Mouse (Mus musculus) midbrain, postnatal 0 days (tissue): ENCODE results near the gene Olfr1371. TPM values are rescaled to one million over a fixed set of nuclear protein-coding genes. Genes with fewer than 3 reads are reported as not detected.
A peak's percentile ranks its signal among the peaks of the same experiment; 100 is the strongest.
"Not testable (repeated sequence)": the region's sequence is repeated elsewhere in the genome, so short reads cannot be mapped to it uniquely, and the experiment has no call there.

Experiments
- ATAC-seq: fragments of 200-750 bp; cut with Nextera tagmentation; 2 replicates; pipeline ENCODE4 v1.8.0; 2017; ENCODE audit warnings: moderate number of reproducible peaks, mild to moderate bottlenecking, moderate TSS enrichment, moderate library complexity; ENCODE audit not compliant: low FRiP score
- DNase-seq: peaks from one replicate; pipeline ENCODE4 v3.0.0-alpha.2; 2015; ENCODE audit warnings: low spot score
- H3K27ac ChIP-seq: fragments of 300-500 bp; sonication (generic); 2 replicates; pipeline ENCODE4 v1.5.1; 2014; ENCODE audit warnings: low read depth, mild to moderate bottlenecking, low read length, mixed read lengths
- H3K27me3 ChIP-seq: fragments of 300-500 bp; sonication (generic); 2 replicates; pipeline ENCODE4 v1.6.1; 2014; ENCODE audit warnings: low read length, control low read depth, mixed read lengths; ENCODE audit not compliant: insufficient read depth
- H3K36me3 ChIP-seq: fragments of 300-500 bp; sonication (generic); 2 replicates; pipeline ENCODE4 v1.6.1; 2014; ENCODE audit warnings: low read length, control low read depth, mixed read lengths; ENCODE audit not compliant: insufficient read depth
- H3K4me1 ChIP-seq: fragments of 300-500 bp; sonication (generic); 2 replicates; pipeline ENCODE4 v1.6.1; 2014; ENCODE audit warnings: mild to moderate bottlenecking, control low read depth, antibody characterized with exemption, low read length, mixed read lengths; ENCODE audit not compliant: insufficient read depth
- H3K4me2 ChIP-seq: fragments of 300-500 bp; sonication (generic); 2 replicates; pipeline ENCODE4 v1.6.1; 2014; ENCODE audit warnings: low read depth, mild to moderate bottlenecking, low read length, mixed read lengths; ENCODE audit not compliant: poor library complexity, severe bottlenecking
- H3K4me3 ChIP-seq: fragments of 300-500 bp; sonication (generic); 2 replicates; pipeline ENCODE4 v1.5.1; 2014; ENCODE audit warnings: low read depth, mild to moderate bottlenecking, low read length, moderate library complexity
- H3K9ac ChIP-seq: fragments of 300-500 bp; sonication (generic); replicated peaks from 2 replicates; pipeline ENCODE4 v1.6.1; 2014; ENCODE audit warnings: mild to moderate bottlenecking, low read length, moderate library complexity, mixed read lengths; ENCODE audit not compliant: poor library complexity, severe bottlenecking
- H3K9me3 ChIP-seq: fragments of 300-500 bp; sonication (generic); 2 replicates; pipeline ENCODE4 v1.6.1; 2016; ENCODE audit warnings: low read length, control low read depth
- CTCF ChIP-seq: IDR thresholded peaks from 2 replicates; pipeline ENCODE4 v1.5.1; 2016; ENCODE audit warnings: antibody characterized with exemption, mild to moderate bottlenecking
- WGBS: fragments of 180-500 bp; shearing (Covaris S2); extraction: QIAGEN DNeasy Blood & Tissue Kit; methylation state at CpG from one replicate; pipeline ENCODE4 v1.1.7; 2014; 5-methylcytosine and 5-hydroxymethylcytosine counted together
- polyA plus RNA-seq: library from polyadenylated mRNA; unstranded; fragments of >200 nt; fragmentation: Nextera tagmentation; extraction: Ambion mirVana; gene quantifications from 2 replicates; pipeline ENCODE4 v1.2.1, GENCODE M21; 2015
- total RNA-seq: library from RNA; depleted of rRNA; stranded (reverse); fragments of >200 nt; gene quantifications from 2 replicates; pipeline ENCODE4 v1.2.3, GENCODE M21; 2014

The Olfr1371 gene
- total and polyA plus RNA-seq, 2 experiments from 2014 or later, result not detected

GRCm38 (mm10) chr11:52222891-52223290 is 9.1 kb upstream of the Olfr1371 start:
- no peaks in the 10 kb centered on the region for H3K4me1 ChIP-seq
- H3K9ac ChIP-seq, result no peak overlapping the region
- no peak overlapping the region for H3K4me3 ChIP-seq
- 74% methylated on average over 6 of the region's 6 CpGs for WGBS
- H3K36me3 ChIP-seq, result no peaks in the 10 kb centered on the region
- no peaks in the 10 kb centered on the region for H3K9me3 ChIP-seq
- no peak overlapping the region for H3K27ac ChIP-seq
- TF ChIP-seq CTCF, result peak; percentile 38
- ATAC-seq, result no peak
- H3K27me3 ChIP-seq, result 0 out of 2 replicates have a peak, but pooled peaks cover 3% of the 10 kb centered on the region
- no peak overlapping the region for H3K4me2 ChIP-seq
- DNase-seq, result no peak

GRCm38 (mm10) chr11:52221921-52222320 is 8.1 kb upstream of the Olfr1371 start:
- not testable (repeated sequence) for DNase-seq, H3K9ac ChIP-seq, ATAC-seq, H3K4me2 ChIP-seq, H3K27me3 ChIP-seq, H3K4me1 ChIP-seq, H3K9me3 ChIP-seq, H3K36me3 ChIP-seq, H3K27ac ChIP-seq, H3K4me3 ChIP-seq
- 88% methylated on average over 6 of the region's 6 CpGs for WGBS

GRCm38 (mm10) chr11:52220282-52220681 is 6.5 kb upstream of the Olfr1371 start:
- no peaks in the 10 kb centered on the region for H3K4me1 ChIP-seq
- no peaks in the 10 kb centered on the region for H3K9me3 ChIP-seq
- no peaks in the 10 kb centered on the region for H3K36me3 ChIP-seq
- no peak overlapping the region for H3K27ac ChIP-seq
- 0 out of 2 replicates have a peak, but pooled peaks cover 3% of the 10 kb centered on the region for H3K27me3 ChIP-seq
- DNase-seq (peak; percentile 78), ATAC-seq (peak; percentile 68; the same call in 1 of the 2 replicates)
- no peak overlapping the region for H3K9ac ChIP-seq
- H3K4me3 ChIP-seq, result no peak overlapping the region
- TF ChIP-seq CTCF, result peak; percentile 84
- H3K4me2 ChIP-seq, result no peak overlapping the region
- WGBS, result 6% methylated on average over 4 of the region's 4 CpGs

GRCm38 (mm10) chr11:52196496-52197023 is 17.2 kb downstream of the Olfr1371 start:
- not testable (repeated sequence) for H3K36me3 ChIP-seq, H3K4me2 ChIP-seq, H3K4me1 ChIP-seq, H3K27ac ChIP-seq, H3K9ac ChIP-seq, H3K4me3 ChIP-seq, H3K9me3 ChIP-seq, DNase-seq, ATAC-seq, H3K27me3 ChIP-seq
- 96% methylated on average over 8 of the region's 8 CpGs for WGBS

GRCm38 (mm10) chr11:52180651-52181050 is 33.1 kb downstream of the Olfr1371 start:
- WGBS, result 92% methylated on average over 4 of the region's 4 CpGs
- H3K27me3 ChIP-seq, result not testable (repeated sequence)

GRCm38 (mm10) chr11:52179897-52180296 is 33.9 kb downstream of the Olfr1371 start:
- not testable (repeated sequence) for H3K9ac ChIP-seq, ATAC-seq, DNase-seq, H3K4me1 ChIP-seq, H3K9me3 ChIP-seq, H3K27ac ChIP-seq, H3K4me3 ChIP-seq, H3K27me3 ChIP-seq, H3K4me2 ChIP-seq, H3K36me3 ChIP-seq
- TF ChIP-seq CTCF, result peak; percentile 8; the same call in 1 of the 2 replicates
- WGBS, result no CpG with 5 or more reads among the region's 3 CpGs

More at GRCm38 (mm10) chr11:52180651-52181050, 33.1 kb downstream of the Olfr1371 start:
- not testable (repeated sequence) for H3K4me2 ChIP-seq, H3K36me3 ChIP-seq, ATAC-seq, H3K9me3 ChIP-seq, H3K27ac ChIP-seq, H3K9ac ChIP-seq, DNase-seq, H3K4me1 ChIP-seq, H3K4me3 ChIP-seq
